Mouse (Mus musculus) MEL (cell line): ENCODE measurements at regions not wholly inside any gene's neighbourhood (a gene's known extent, or its start where the extent isn't known, plus 50 kb on each side); places are given as distances from the start of the nearest gene placed in this dataset.

Source experiments
- DNase-seq: peaks from one replicate; pipeline ENCODE4 v3.0.0; 2011; ENCODE audit warnings: low read depth, low spot score
- H3K27ac ChIP-seq: 2 replicates; pipeline ENCODE4 v1.5.1; 2012; ENCODE audit warnings: low read depth, mild to moderate bottlenecking, control low read depth, low read length, moderate library complexity; ENCODE audit not compliant: control insufficient read depth
- H3K27me3 ChIP-seq, 2 experiments: fragments of 150-350 bp in 1 of 2; sonication (generic) in 1 of 2; 2 replicates each; pipeline ENCODE4 v1.6.1; 2012; ENCODE audit warnings: low read length in 2 of 2, mild to moderate bottlenecking in 2 of 2, improper control_type of control experiment in 1 of 2, moderate library complexity in 1 of 2; ENCODE audit not compliant: insufficient read depth in 2 of 2, control insufficient read depth in 1 of 2
- H3K36me3 ChIP-seq, 2 experiments: 2 replicates each; pipeline ENCODE4 v1.6.1; 2012 to 2014; ENCODE audit warnings: low read length in 2 of 2, improper control_type of control experiment in 1 of 2, inconsistent platforms in 1 of 2, mild to moderate bottlenecking in 1 of 2; ENCODE audit not compliant: insufficient read depth in 2 of 2, control insufficient read depth in 1 of 2
- H3K4me1 ChIP-seq, 2 experiments: fragments of 150-350 bp in 1 of 2; sonication (generic) in 1 of 2; 2 replicates each; pipeline ENCODE4 v1.6.1; 2012; ENCODE audit warnings: low read length in 2 of 2, improper control_type of control experiment in 1 of 2, mild to moderate bottlenecking in 1 of 2; ENCODE audit not compliant: insufficient read depth in 2 of 2, control insufficient read depth in 1 of 2
- H3K4me3 ChIP-seq, 2 experiments: fragments of 150-350 bp in 1 of 2; sonication (generic) in 1 of 2; 2 replicates each; pipeline ENCODE4 v1.5.1; 2012; ENCODE audit warnings: low read depth in 2 of 2, low read length in 2 of 2, mild to moderate bottlenecking in 2 of 2, moderate library complexity in 2 of 2, control low read depth in 1 of 2, improper control_type of control experiment in 1 of 2; ENCODE audit not compliant: control insufficient read depth in 1 of 2, insufficient read depth in 1 of 2
- H3K79me2 ChIP-seq: 2 replicates; pipeline ENCODE4 v1.6.1; 2012; ENCODE audit warnings: mild to moderate bottlenecking, low read length, moderate library complexity; ENCODE audit not compliant: control insufficient read depth, poor library complexity, insufficient read depth
- H3K9ac ChIP-seq: 2 replicates; pipeline ENCODE4 v1.6.1; 2012; ENCODE audit warnings: low read depth, mild to moderate bottlenecking, control low read depth, low read length, moderate library complexity; ENCODE audit not compliant: control insufficient read depth, poor library complexity, severe bottlenecking
- H3K9me3 ChIP-seq: fragments of 150-350 bp; sonication (generic); replicated peaks from 2 replicates; pipeline ENCODE4 v1.6.1; 2012; ENCODE audit warnings: mild to moderate bottlenecking, low read length, improper control_type of control experiment, moderate library complexity; ENCODE audit not compliant: insufficient read depth
- CTCF ChIP-seq, 3 experiments: IDR thresholded peaks in 2 of 3; conservative IDR thresholded peaks in 1 of 3; 2 replicates each; pipeline ENCODE4 v1.5.1; 2011 to 2012; ENCODE audit warnings: low read length in 3 of 3, low read depth in 2 of 3, mild to moderate bottlenecking in 2 of 3, improper control_type of control experiment in 1 of 3, inconsistent platforms in 1 of 3, mixed read lengths in 1 of 3, moderate library complexity in 1 of 3; ENCODE audit not compliant: control insufficient read depth in 1 of 3, insufficient read depth in 1 of 3, poor library complexity in 1 of 3, severe bottlenecking in 1 of 3
- E2F4 ChIP-seq: IDR thresholded peaks from 2 replicates; pipeline ENCODE4 v1.6.1; 2011; ENCODE audit warnings: low read depth, low read length, improper control_type of control experiment, borderline replicate concordance
- ELF1 ChIP-seq: IDR thresholded peaks from 2 replicates; pipeline ENCODE4 v1.6.1; 2014; ENCODE audit warnings: low read depth, mild to moderate bottlenecking, inconsistent platforms, low read length, improper control_type of control experiment, moderate library complexity
- GABPA ChIP-seq: IDR thresholded peaks from 2 replicates; pipeline ENCODE4 v1.6.1; 2012; ENCODE audit warnings: low read depth, mild to moderate bottlenecking, inconsistent platforms, low read length, improper control_type of control experiment, moderate library complexity
- GATA1 ChIP-seq: IDR thresholded peaks from 2 replicates; pipeline ENCODE4 v1.6.1; 2011; ENCODE audit warnings: low read depth, low read length, improper control_type of control experiment
- HCFC1 ChIP-seq: IDR thresholded peaks from 2 replicates; pipeline ENCODE4 v1.6.1; 2012; ENCODE audit warnings: low read depth, mild to moderate bottlenecking, inconsistent platforms, low read length, improper control_type of control experiment, moderate library complexity
- JUND ChIP-seq: IDR thresholded peaks from 2 replicates; pipeline ENCODE4 v1.6.1; 2011; ENCODE audit warnings: low read depth, mild to moderate bottlenecking, improper control_type of control experiment, low read length
- KAT2A ChIP-seq: conservative IDR thresholded peaks from 2 replicates; pipeline ENCODE4 v1.6.1; 2012; ENCODE audit warnings: low read depth, low read length, improper control_type of control experiment, inconsistent platforms
- MAFK ChIP-seq: IDR thresholded peaks from 2 replicates; pipeline ENCODE4 v1.6.1; 2011; ENCODE audit warnings: low read depth, mild to moderate bottlenecking, low read length, improper control_type of control experiment, borderline replicate concordance
- MAZ ChIP-seq: IDR thresholded peaks from 2 replicates; pipeline ENCODE4 v1.6.1; 2012; ENCODE audit warnings: low read depth, mild to moderate bottlenecking, inconsistent platforms, low read length, improper control_type of control experiment
- MXI1 ChIP-seq: IDR thresholded peaks from 2 replicates; pipeline ENCODE4 v1.6.1; 2011; ENCODE audit warnings: mild to moderate bottlenecking, low read depth, low read length, improper control_type of control experiment
- MYC ChIP-seq: IDR thresholded peaks from 2 replicates; pipeline ENCODE4 v1.6.1; 2011; ENCODE audit warnings: low read depth, mild to moderate bottlenecking, low read length, improper control_type of control experiment, moderate library complexity
- NRF1 ChIP-seq: IDR thresholded peaks from 2 replicates; pipeline ENCODE4 v1.6.1; 2014; ENCODE audit warnings: low read depth, mild to moderate bottlenecking, inconsistent platforms, low read length, improper control_type of control experiment, moderate library complexity; ENCODE audit not compliant: poor library complexity, insufficient read depth, severe bottlenecking
- POLR2A ChIP-seq, 2 experiments: IDR thresholded peaks; 2 replicates each; pipeline ENCODE4 v1.6.1; 2011 to 2012; ENCODE audit warnings: low read length in 2 of 2, mild to moderate bottlenecking in 2 of 2, control low read depth in 1 of 2, improper control_type of control experiment in 1 of 2, low read depth in 1 of 2, moderate library complexity in 1 of 2; ENCODE audit not compliant: control insufficient read depth in 1 of 2, insufficient read depth in 1 of 2, poor library complexity in 1 of 2
- RAD21 ChIP-seq: IDR thresholded peaks from 2 replicates; pipeline ENCODE4 v1.6.1; 2011; ENCODE audit warnings: mild to moderate bottlenecking, low read depth, low read length, improper control_type of control experiment
- TAL1 ChIP-seq: IDR thresholded peaks from 2 replicates; pipeline ENCODE4 v1.6.1; 2012; ENCODE audit warnings: mild to moderate bottlenecking, inconsistent platforms, low read length, moderate library complexity, mixed read lengths
- TCF12 ChIP-seq: IDR thresholded peaks from 2 replicates; pipeline ENCODE4 v1.6.1; 2014; ENCODE audit warnings: low read depth, mild to moderate bottlenecking, inconsistent platforms, low read length, improper control_type of control experiment, moderate library complexity
- USF2 ChIP-seq, 2 experiments: IDR thresholded peaks; 2 replicates each; pipeline ENCODE4 v1.6.1; 2011 to 2012; ENCODE audit warnings: improper control_type of control experiment in 2 of 2, low read length in 2 of 2, borderline replicate concordance in 1 of 2, inconsistent platforms in 1 of 2, low read depth in 1 of 2, mild to moderate bottlenecking in 1 of 2; ENCODE audit not compliant: insufficient read depth in 1 of 2
- ZMIZ1 ChIP-seq: IDR thresholded peaks from 2 replicates; pipeline ENCODE4 v1.6.1; 2012; ENCODE audit warnings: low read depth, mild to moderate bottlenecking, inconsistent platforms, low read length, improper control_type of control experiment, moderate library complexity
- ZNF384 ChIP-seq: IDR thresholded peaks from 2 replicates; pipeline ENCODE4 v1.6.1; 2012; ENCODE audit warnings: low read depth, mild to moderate bottlenecking, inconsistent platforms, low read length, improper control_type of control experiment

GRCm38 (mm10) chr12:25381619-25382018 is 284.7 kb upstream of the Id2 start:
- no peaks in the 10 kb centered on the region for H3K79me2 ChIP-seq
- H3K4me3 ChIP-seq: no peak overlapping the region
- no peaks in the 10 kb centered on the region for H3K27me3 ChIP-seq
- H3K36me3 ChIP-seq: no peaks in the 10 kb centered on the region
- H3K9ac ChIP-seq: no peak overlapping the region
- H3K4me1 ChIP-seq: no peaks in the 10 kb centered on the region
- no peak overlapping the region for H3K27ac ChIP-seq
- DNase-seq: no peak
- no peak for TF ChIP-seq MXI1
- no peak for TF ChIP-seq ZNF384
- TF ChIP-seq MYC: no peak
- TF ChIP-seq CTCF (IDR thresholded peaks at IDR 0.05 in 2 of 3, conservative IDR thresholded peaks at IDR 0.05 in 1 of 3; ENCODE audit: control insufficient read depth in 1 of 3, insufficient read depth in 1 of 3, low read depth in 2 of 3, low read length in 3 of 3, poor library complexity in 1 of 3, severe bottlenecking in 1 of 3): no peak
- no peak for TF ChIP-seq HCFC1
- TF ChIP-seq USF2 (IDR thresholded peaks at IDR 0.05; ENCODE audit: borderline replicate concordance in 1 of 2, insufficient read depth in 1 of 2, low read depth in 1 of 2, low read length in 2 of 2): no peak
- no peak for TF ChIP-seq KAT2A
- no peak for TF ChIP-seq GABPA
- no peaks in the 10 kb centered on the region for H3K9me3 ChIP-seq

GRCm38 (mm10) chr12:25379996-25380395 is 283.1 kb upstream of the Id2 start:
- no peaks in the 10 kb centered on the region for H3K36me3 ChIP-seq
- TF ChIP-seq GATA1 (no peak), TAL1 (no peak), HCFC1 (no peak), GABPA (no peak), ELF1 (no peak), MAZ (no peak), MAFK (no peak), KAT2A (no peak), POLR2A (IDR thresholded peaks at IDR 0.05; ENCODE audit: control insufficient read depth in 1 of 2, insufficient read depth in 1 of 2, low read depth in 1 of 2, low read length in 2 of 2, poor library complexity in 1 of 2) (no peak), ZMIZ1 (no peak), TCF12 (no peak), RAD21 (no peak), JUND (no peak), NRF1 (no peak), E2F4 (no peak)
- TF ChIP-seq, all 39 proteins: peak for 0
- no peak overlapping the region for H3K27ac ChIP-seq
- no peaks in the 10 kb centered on the region for H3K79me2 ChIP-seq
- no peak overlapping the region for H3K9ac ChIP-seq
- DNase-seq: no peak
- no peaks in the 10 kb centered on the region for H3K9me3 ChIP-seq
- no peaks in the 10 kb centered on the region for H3K27me3 ChIP-seq
- H3K4me1 ChIP-seq: no peaks in the 10 kb centered on the region
- H3K4me3 ChIP-seq: no peak overlapping the region
